Mouse (Mus musculus): Measurements from ENCODE around the gene Ahcyl1. TPM values are rescaled to one million over a fixed set of nuclear protein-coding genes. Genes with fewer than 3 reads are reported as not detected.
"Not testable (repeated sequence)": the region's sequence is repeated elsewhere in the genome, so short reads cannot be mapped to it uniquely, and the experiment has no call there.

Ahcyl1 gene
- total and polyA plus RNA-seq, 3 experiments: 21.4 to 146 (median 54.9) TPM

DNA sequence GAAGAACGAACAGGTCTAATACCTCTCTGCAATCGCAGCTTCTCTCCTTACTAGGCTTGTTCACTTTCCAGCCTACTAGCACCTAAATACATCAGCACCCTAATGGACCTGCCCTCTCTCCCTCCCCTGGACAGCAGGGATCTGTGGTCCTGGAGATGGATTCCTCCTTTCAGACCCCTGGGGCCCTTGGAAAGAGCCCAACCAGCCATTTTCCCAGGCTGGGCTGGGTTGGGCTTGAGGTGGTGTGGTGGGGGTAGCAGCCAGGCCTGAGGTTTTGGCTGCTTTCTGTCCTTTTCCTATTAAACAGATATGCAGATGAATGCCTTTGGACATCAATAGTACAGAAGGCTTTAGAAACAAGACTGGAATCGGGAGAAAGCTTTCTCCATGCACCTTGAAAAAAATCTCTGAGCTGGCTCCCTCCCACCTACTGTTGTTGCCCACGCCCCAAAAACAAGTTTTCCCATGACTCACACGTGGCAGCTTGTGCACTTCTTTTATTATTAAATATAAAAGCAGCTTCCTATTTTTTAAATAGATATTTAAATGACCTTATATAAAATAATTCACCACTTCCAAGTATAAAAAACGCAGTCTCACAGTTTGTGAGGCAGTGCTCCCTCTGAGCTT is 44.3 kb upstream of the Ahcyl1 start:
- H3K4me1 ChIP-seq (ENCODE audit: insufficient read depth, low read depth, low read length): no peaks in the 10 kb centered on the region
- ATAC-seq (ENCODE audit: extremely low read depth, insufficient number of reproducible peaks, low FRiP score, poor library complexity, severe bottlenecking): no peak

GRCm38 (mm10) chr3:107739966-107740365 is 43.6 kb upstream of the Ahcyl1 start:
- Histone ChIP-seq H3K36me3 (replicated peaks) (no peaks in the 10 kb centered on the region), H3K27me3 (ENCODE audit: insufficient read depth, low read length) (peaks cover 53% of the 10 kb centered on the region), H3K9me3 (replicated peaks) (no peaks in the 10 kb centered on the region), H3K4me1 (ENCODE audit: insufficient read depth, low read depth, low read length) (no peaks in the 10 kb centered on the region), H3K4me3 (ENCODE audit: low read depth, low read length) (no peak overlapping the region)
- TF ChIP-seq GATA1 (IDR thresholded peaks at IDR 0.05; ENCODE audit: borderline replicate concordance, low read length) (no peak), POLR2AphosphoS5 (IDR thresholded peaks at IDR 0.05; ENCODE audit: insufficient replicate concordance, low read depth, low read length) (no peak), CTCF (IDR thresholded peaks at IDR 0.05; ENCODE audit: low read depth, low read length) (no peak), TAL1 (conservative IDR thresholded peaks at IDR 0.05; ENCODE audit: low read depth, low read length) (no peak), GATA2 (IDR thresholded peaks at IDR 0.05; ENCODE audit: borderline replicate concordance, low read depth, low read length) (no peak)
- ATAC-seq (ENCODE audit: extremely low read depth, insufficient number of reproducible peaks, low FRiP score, poor library complexity, severe bottlenecking) (no peak), DNase-seq (ENCODE audit: low spot score) (no peak)

More for the DNA sequence above, 44.3 kb upstream of the Ahcyl1 start:
- peaks cover 51% of the 10 kb centered on the region for H3K27me3 ChIP-seq (ENCODE audit: insufficient read depth, low read length)
- DNase-seq (ENCODE audit: low spot score): no peak
- no peaks in the 10 kb centered on the region for H3K36me3 ChIP-seq (replicated peaks)
- no peaks in the 10 kb centered on the region for H3K9me3 ChIP-seq (replicated peaks)
- no peak for TF ChIP-seq GATA1 (IDR thresholded peaks at IDR 0.05; ENCODE audit: borderline replicate concordance, low read length)
- no peak for TF ChIP-seq GATA2 (IDR thresholded peaks at IDR 0.05; ENCODE audit: borderline replicate concordance, low read depth, low read length)
- TF ChIP-seq TAL1 (conservative IDR thresholded peaks at IDR 0.05; ENCODE audit: low read depth, low read length): no peak
- no peak for TF ChIP-seq CTCF (IDR thresholded peaks at IDR 0.05; ENCODE audit: low read depth, low read length)
- no peak for TF ChIP-seq POLR2AphosphoS5 (IDR thresholded peaks at IDR 0.05; ENCODE audit: insufficient replicate concordance, low read depth, low read length)
- H3K4me3 ChIP-seq (ENCODE audit: low read depth, low read length): no peak overlapping the region

DNA sequence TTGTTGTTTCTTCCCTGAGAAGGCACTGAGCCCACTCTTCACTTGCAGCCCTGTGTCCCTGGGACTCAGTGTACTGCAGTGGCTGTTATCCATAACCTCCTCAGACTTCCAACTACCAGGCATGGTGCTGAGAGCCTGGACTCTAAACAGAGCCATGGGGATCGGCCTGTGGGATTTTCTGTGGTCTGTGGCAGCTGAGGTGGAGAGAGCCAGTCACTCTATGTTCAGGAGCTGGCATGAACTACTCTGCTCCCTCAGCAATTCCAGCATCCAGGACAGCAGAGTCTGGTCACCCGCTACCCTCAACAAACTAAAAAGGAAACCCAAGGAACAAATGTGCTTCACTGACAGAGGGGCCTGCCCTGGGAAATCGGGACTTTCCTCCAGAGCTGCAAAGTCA is 43.1 kb upstream of the Ahcyl1 start:
- H3K36me3 ChIP-seq (replicated peaks): no peaks in the 10 kb centered on the region
- ATAC-seq (ENCODE audit: extremely low read depth, insufficient number of reproducible peaks, low FRiP score, poor library complexity, severe bottlenecking) (no peak), DNase-seq (ENCODE audit: low spot score) (no peak)
- H3K9me3 ChIP-seq (replicated peaks): no peaks in the 10 kb centered on the region
- peaks cover 50% of the 10 kb centered on the region for H3K27me3 ChIP-seq (ENCODE audit: insufficient read depth, low read length)
- no peaks in the 10 kb centered on the region for H3K4me1 ChIP-seq (ENCODE audit: insufficient read depth, low read depth, low read length)
- no peak for TF ChIP-seq GATA1 (IDR thresholded peaks at IDR 0.05; ENCODE audit: borderline replicate concordance, low read length)
- TF ChIP-seq POLR2AphosphoS5 (IDR thresholded peaks at IDR 0.05; ENCODE audit: insufficient replicate concordance, low read depth, low read length): no peak
- no peak for TF ChIP-seq TAL1 (conservative IDR thresholded peaks at IDR 0.05; ENCODE audit: low read depth, low read length)
- no peak for TF ChIP-seq CTCF (IDR thresholded peaks at IDR 0.05; ENCODE audit: low read depth, low read length)
- no peak for TF ChIP-seq GATA2 (IDR thresholded peaks at IDR 0.05; ENCODE audit: borderline replicate concordance, low read depth, low read length)
- no peak overlapping the region for H3K4me3 ChIP-seq (ENCODE audit: low read depth, low read length)

- H3K27me3 ChIP-seq (ENCODE audit: insufficient read depth, low read length): peaks cover 44% of the 10 kb centered on the region
- no peak for DNase-seq (ENCODE audit: low spot score)
- no peaks in the 10 kb centered on the region for H3K4me1 ChIP-seq (ENCODE audit: insufficient read depth, low read depth, low read length)
- H3K36me3 ChIP-seq (replicated peaks): no peaks in the 10 kb centered on the region
- no peak for ATAC-seq (ENCODE audit: extremely low read depth, insufficient number of reproducible peaks, low FRiP score, poor library complexity, severe bottlenecking)
- no peaks in the 10 kb centered on the region for H3K9me3 ChIP-seq (replicated peaks)
- no peak for TF ChIP-seq TAL1 (conservative IDR thresholded peaks at IDR 0.05; ENCODE audit: low read depth, low read length)
- TF ChIP-seq GATA2 (IDR thresholded peaks at IDR 0.05; ENCODE audit: borderline replicate concordance, low read depth, low read length): no peak
- TF ChIP-seq CTCF (IDR thresholded peaks at IDR 0.05; ENCODE audit: low read depth, low read length): no peak
- no peak for TF ChIP-seq POLR2AphosphoS5 (IDR thresholded peaks at IDR 0.05; ENCODE audit: insufficient replicate concordance, low read depth, low read length)
- no peak for TF ChIP-seq GATA1 (IDR thresholded peaks at IDR 0.05; ENCODE audit: borderline replicate concordance, low read length)
- no peak overlapping the region for H3K4me3 ChIP-seq (ENCODE audit: low read depth, low read length)
Measured at GRCm38 (mm10) chr3:107738620-107739019, 42.3 kb upstream of the Ahcyl1 start.

DNA sequence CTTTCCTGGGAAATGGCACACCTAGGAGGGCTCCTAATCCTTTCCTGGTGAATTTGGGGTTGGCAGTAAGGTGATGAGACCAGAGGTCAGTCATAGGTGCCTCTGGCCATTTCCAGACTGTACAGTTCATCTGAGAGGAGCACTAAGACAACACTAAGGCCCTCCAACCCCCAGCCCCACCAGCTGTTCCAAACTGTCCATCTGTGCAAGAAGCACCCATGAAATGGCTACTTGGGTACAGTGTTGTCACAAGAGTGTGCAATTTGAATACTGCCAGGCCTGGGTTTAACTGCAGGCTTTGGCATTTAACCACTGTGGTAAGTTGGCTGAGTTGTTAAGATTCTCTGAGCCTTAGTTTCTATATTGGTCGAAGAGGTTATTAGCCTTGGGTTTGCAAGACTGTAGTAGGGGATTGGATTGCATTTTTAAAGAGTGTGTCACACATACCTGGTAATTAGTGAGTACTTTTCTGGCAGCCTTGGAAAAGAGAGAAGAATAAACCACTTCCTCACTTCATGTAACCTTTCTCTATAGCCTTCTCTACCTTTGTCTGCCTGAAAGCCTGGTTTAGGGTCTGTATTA is 41.3 kb upstream of the Ahcyl1 start:
- no peaks in the 10 kb centered on the region for H3K4me1 ChIP-seq (ENCODE audit: insufficient read depth, low read depth, low read length)
- H3K36me3 ChIP-seq (replicated peaks): no peaks in the 10 kb centered on the region
- ATAC-seq (ENCODE audit: extremely low read depth, insufficient number of reproducible peaks, low FRiP score, poor library complexity, severe bottlenecking): no peak
- H3K27me3 ChIP-seq (ENCODE audit: insufficient read depth, low read length): peaks cover 37% of the 10 kb centered on the region
- TF ChIP-seq POLR2AphosphoS5 (IDR thresholded peaks at IDR 0.05; ENCODE audit: insufficient replicate concordance, low read depth, low read length): no peak
- TF ChIP-seq CTCF (IDR thresholded peaks at IDR 0.05; ENCODE audit: low read depth, low read length): no peak
- no peak for TF ChIP-seq TAL1 (conservative IDR thresholded peaks at IDR 0.05; ENCODE audit: low read depth, low read length)
- no peak for TF ChIP-seq GATA2 (IDR thresholded peaks at IDR 0.05; ENCODE audit: borderline replicate concordance, low read depth, low read length)
- TF ChIP-seq GATA1 (IDR thresholded peaks at IDR 0.05; ENCODE audit: borderline replicate concordance, low read length): no peak
- H3K4me3 ChIP-seq (ENCODE audit: low read depth, low read length): no peak overlapping the region
- no peak for DNase-seq (ENCODE audit: low spot score)
- no peaks in the 10 kb centered on the region for H3K9me3 ChIP-seq (replicated peaks)

DNA sequence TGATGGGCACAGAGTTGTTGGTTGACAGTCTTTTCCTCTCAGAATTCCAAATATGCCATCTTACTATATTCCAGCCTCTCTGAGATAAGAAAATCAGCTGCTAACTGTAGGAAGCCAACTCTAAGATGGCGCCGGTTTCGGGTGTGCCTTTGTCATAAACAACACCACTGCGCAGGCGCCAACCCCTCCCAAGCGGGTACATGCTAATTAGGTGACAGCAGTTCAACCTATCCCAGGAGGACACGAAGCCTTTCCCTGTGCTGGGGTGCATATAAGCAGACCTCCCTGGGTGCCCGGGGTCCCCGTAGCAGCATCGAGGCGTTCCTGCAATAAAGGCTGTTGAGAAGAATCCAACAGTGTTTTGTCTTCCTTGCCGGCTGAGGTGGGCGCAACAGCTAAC is 39.3 kb upstream of the Ahcyl1 start:
- not testable (repeated sequence) for H3K9me3 ChIP-seq (replicated peaks); H3K4me3 ChIP-seq (ENCODE audit: low read depth, low read length); H3K4me1 ChIP-seq (ENCODE audit: insufficient read depth, low read depth, low read length); ATAC-seq (ENCODE audit: extremely low read depth, insufficient number of reproducible peaks, low FRiP score, poor library complexity, severe bottlenecking); DNase-seq (ENCODE audit: low spot score); H3K36me3 ChIP-seq (replicated peaks)
- peaks cover 28% of the 10 kb centered on the region for H3K27me3 ChIP-seq (ENCODE audit: insufficient read depth, low read length)

Data from G1E (cell line).